Mouse (Mus musculus) ES-E14 (cell line): Measurements from ENCODE around the gene Crisp2.

Experiments
- CHD2 ChIP-seq: IDR thresholded peaks from 2 replicates; pipeline ENCODE4 v1.6.1; 2014; ENCODE audit warnings: mild to moderate bottlenecking, low read depth, low read length, inconsistent platforms
- MAFK ChIP-seq: IDR thresholded peaks from 2 replicates; pipeline ENCODE4 v1.6.1; 2014; ENCODE audit warnings: mild to moderate bottlenecking, low read depth, low read length, inconsistent platforms; ENCODE audit not compliant: insufficient read depth
- ZC3H11A ChIP-seq: IDR thresholded peaks from 2 replicates; pipeline ENCODE4 v1.6.1; 2012; ENCODE audit warnings: low read depth, mild to moderate bottlenecking, inconsistent platforms, low read length, borderline replicate concordance

GRCm38 (mm10) chr17:40855065-40855464 is 48.3 kb upstream of the Crisp2 start:
- TF ChIP-seq ZC3H11A (no peak), MAFK (no peak), CHD2 (no peak)
